Mouse (Mus musculus) 3T3-L1 (cell line): ENCODE data around the gene Hmgb1.
"Not testable (repeated sequence)": the region's sequence is repeated elsewhere in the genome, so short reads cannot be mapped to it uniquely, and the experiment has no call there.

Source experiments
- DNase-seq: peaks from one replicate; pipeline ENCODE4 v3.0.0-alpha.2; 2015; ENCODE audit warnings: low read depth, low spot score

The Hmgb1 gene

GRCm38 (mm10) chr5:149147386-149148000, 36.8 kb downstream of the Hmgb1 start:
- no peak for DNase-seq

GRCm38 (mm10) chr5:149146691-149147090, 37.6 kb downstream of the Hmgb1 start:
- DNase-seq, result no peak

GRCm38 (mm10) chr5:149143766-149144375, 40.4 kb downstream of the Hmgb1 start:
- peak; percentile 91 for DNase-seq

GRCm38 (mm10) chr5:149141155-149141554, 43.1 kb downstream of the Hmgb1 start:
- not testable (repeated sequence) for DNase-seq

- DNase-seq, result no peak
Observed at GRCm38 (mm10) chr5:149140336-149140735, 44.0 kb downstream of the Hmgb1 start.

- not testable (repeated sequence) for DNase-seq
Observed at GRCm38 (mm10) chr5:149138087-149138486, 46.2 kb downstream of the Hmgb1 start.

GRCm38 (mm10) chr5:149137447-149137846, 46.8 kb downstream of the Hmgb1 start:
- peak; percentile 61 for DNase-seq

- DNase-seq, result peak; percentile 82
Observed at GRCm38 (mm10) chr5:149136933-149137365, 47.3 kb downstream of the Hmgb1 start.

- no peak for DNase-seq
Observed at GRCm38 (mm10) chr5:149135455-149136354, 48.6 kb downstream of the Hmgb1 start.

- DNase-seq, result no peak
Observed at GRCm38 (mm10) chr5:149134751-149135454, 49.4 kb downstream of the Hmgb1 start.

GRCm38 (mm10) chr5:149128473-149128872, 55.8 kb downstream of the Hmgb1 start:
- no peak for DNase-seq

- DNase-seq, result no peak
Observed at GRCm38 (mm10) chr5:149123795-149124194, 60.5 kb downstream of the Hmgb1 start.

- no peak for DNase-seq
Observed at GRCm38 (mm10) chr5:149119341-149119881, 64.9 kb downstream of the Hmgb1 start.

GRCm38 (mm10) chr5:149117815-149118547, 66.3 kb downstream of the Hmgb1 start:
- no peak for DNase-seq

GRCm38 (mm10) chr5:149114587-149114986, 69.7 kb downstream of the Hmgb1 start:
- peak; percentile 84 for DNase-seq

GRCm38 (mm10) chr5:149114034-149114433, 70.3 kb downstream of the Hmgb1 start:
- no peak for DNase-seq

GRCm38 (mm10) chr5:149113439-149113838, 70.8 kb downstream of the Hmgb1 start:
- DNase-seq, result no peak

GRCm38 (mm10) chr5:149112559-149112958, 71.7 kb downstream of the Hmgb1 start:
- no peak for DNase-seq

GRCm38 (mm10) chr5:149109220-149109619, 75.1 kb downstream of the Hmgb1 start:
- DNase-seq, result no peak

GRCm38 (mm10) chr5:149108178-149108577, 76.1 kb downstream of the Hmgb1 start:
- no peak for DNase-seq

- no peak for DNase-seq
Observed at GRCm38 (mm10) chr5:149107566-149107965, 76.7 kb downstream of the Hmgb1 start.
